Mouse (Mus musculus) heart, embryonic 14.5 days (tissue): ENCODE results near the gene Gm49340. TPM values are rescaled to one million over a fixed set of nuclear protein-coding genes. Genes with fewer than 3 reads are reported as not detected.
"Not testable (repeated sequence)": the region's sequence is repeated elsewhere in the genome, so short reads cannot be mapped to it uniquely, and the experiment has no call there.

ENCODE experiments used
- ATAC-seq: fragments of 200-750 bp; cut with Nextera tagmentation; 2 replicates; pipeline ENCODE4 v1.8.0; 2017; ENCODE audit warnings: low read depth, moderate TSS enrichment; ENCODE audit not compliant: insufficient number of reproducible peaks, insufficient read depth, low FRiP score
- H3K27ac ChIP-seq, 2 experiments: fragments of 200-500 bp in 1 of 2; fragments of 300-500 bp in 1 of 2; sonication (generic) in 1 of 2; replicated peaks in 1 of 2; 2 replicates each; pipeline ENCODE4 v1.5.1; 2012 to 2014; ENCODE audit warnings: low read depth in 2 of 2, low read length in 2 of 2, control low read depth in 1 of 2, mild to moderate bottlenecking in 1 of 2, mixed read lengths in 1 of 2; ENCODE audit not compliant: control insufficient read depth in 1 of 2, insufficient read depth in 1 of 2
- H3K27me3 ChIP-seq: fragments of 300-500 bp; sonication (generic); 2 replicates; pipeline ENCODE4 v1.6.1; 2014; ENCODE audit warnings: mild to moderate bottlenecking, low read length, control low read depth; ENCODE audit not compliant: control insufficient read depth, insufficient read depth
- H3K36me3 ChIP-seq: fragments of 300-500 bp; sonication (generic); 2 replicates; pipeline ENCODE4 v1.6.1; 2014; ENCODE audit warnings: mild to moderate bottlenecking, control low read depth, low read length, mixed read lengths; ENCODE audit not compliant: control insufficient read depth, insufficient read depth
- H3K4me1 ChIP-seq, 2 experiments: fragments of 200-500 bp in 1 of 2; fragments of 300-500 bp in 1 of 2; sonication (generic) in 1 of 2; 2 replicates each; pipeline ENCODE4 v1.6.1; 2012 to 2014; ENCODE audit warnings: low read length in 2 of 2, control low read depth in 1 of 2, mixed read lengths in 1 of 2; ENCODE audit not compliant: control insufficient read depth in 2 of 2, insufficient read depth in 2 of 2
- H3K4me2 ChIP-seq: fragments of 300-500 bp; sonication (generic); 2 replicates; pipeline ENCODE4 v1.6.1; 2014; ENCODE audit warnings: mild to moderate bottlenecking, low read length
- H3K4me3 ChIP-seq, 2 experiments: fragments of 200-500 bp in 1 of 2; fragments of 300-500 bp in 1 of 2; sonication (generic) in 1 of 2; 2 replicates each; pipeline ENCODE4 v1.5.1; 2012 to 2014; ENCODE audit warnings: low read length in 2 of 2, mild to moderate bottlenecking in 2 of 2, control low read depth in 1 of 2, low read depth in 1 of 2, moderate library complexity in 1 of 2; ENCODE audit not compliant: control insufficient read depth in 1 of 2, insufficient read depth in 1 of 2
- H3K9ac ChIP-seq: fragments of 300-500 bp; sonication (generic); 2 replicates; pipeline ENCODE4 v1.6.1; 2014; ENCODE audit warnings: mild to moderate bottlenecking, low read length
- H3K9me3 ChIP-seq: fragments of 300-500 bp; sonication (generic); 2 replicates; pipeline ENCODE4 v1.6.1; 2016; ENCODE audit warnings: low read length, control low read depth; ENCODE audit not compliant: control insufficient read depth
- WGBS: fragments of 180-500 bp; shearing (Covaris S2); extraction: QIAGEN DNeasy Blood & Tissue Kit; methylation state at CpG from one replicate; pipeline ENCODE4 v1.1.7; 2014; 5-methylcytosine and 5-hydroxymethylcytosine counted together
- polyA plus RNA-seq: library from polyadenylated mRNA; unstranded; fragments of >200 nt; fragmentation: Nextera tagmentation; extraction: Ambion mirVana; gene quantifications from 2 replicates; pipeline ENCODE4 v1.2.1, GENCODE M21; 2014

The Gm49340 gene
- polyA plus RNA-seq, 1 experiment from 2014 or later: not detected

DNA sequence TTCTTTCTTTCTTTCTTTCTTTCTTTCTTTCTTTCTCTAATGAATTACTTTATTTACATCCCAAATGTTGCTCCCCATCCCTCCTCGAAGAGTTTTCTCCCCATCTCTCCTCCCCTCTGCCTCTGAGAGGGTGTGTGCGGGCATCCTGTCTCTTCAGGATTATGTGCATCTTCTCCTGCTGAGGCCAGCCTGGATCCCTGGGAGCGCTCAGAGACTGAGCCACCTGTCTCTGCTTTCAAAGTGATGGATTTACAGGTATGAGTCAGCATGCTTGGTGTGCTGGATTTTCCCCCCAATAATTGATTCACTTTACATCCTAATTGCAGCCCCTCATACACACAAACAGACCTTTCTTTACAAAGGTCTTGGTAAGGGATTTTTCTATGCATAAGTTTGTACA is 13.6 kb upstream of the Gm49340 start:
- Histone ChIP-seq H3K4me2 (no peak overlapping the region), H3K9me3 (no peaks in the 10 kb centered on the region), H3K9ac (no peak overlapping the region), H3K4me1 (no peaks in the 10 kb centered on the region), H3K27ac (no peak overlapping the region), H3K36me3 (no peaks in the 10 kb centered on the region), H3K27me3 (no peaks in the 10 kb centered on the region), H3K4me3 (no peak overlapping the region)
- no peak for ATAC-seq
- WGBS: 49% methylated on average over 3 of the region's 3 CpGs

DNA sequence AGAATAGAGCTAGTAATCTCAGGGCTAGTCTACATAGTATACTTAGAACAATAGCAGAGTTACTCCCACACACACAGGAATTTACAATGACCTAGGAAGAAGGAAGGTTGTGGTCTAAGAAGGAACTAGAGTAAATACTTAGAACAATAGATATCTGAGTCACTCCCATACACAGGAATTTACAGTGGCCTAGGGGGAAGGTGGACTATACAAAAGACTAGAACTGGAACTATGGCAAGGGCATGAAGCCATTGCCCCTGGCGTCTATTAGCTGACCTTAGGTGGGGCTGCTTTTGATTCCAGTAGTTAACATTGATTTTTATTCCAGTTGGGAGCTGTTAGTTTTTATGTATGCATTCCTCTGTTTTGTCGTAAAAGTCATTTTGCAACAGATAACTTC is 11.0 kb upstream of the Gm49340 start:
- H3K4me1 ChIP-seq, ATAC-seq, H3K36me3 ChIP-seq, H3K27ac ChIP-seq, H3K4me2 ChIP-seq, H3K27me3 ChIP-seq, H3K4me3 ChIP-seq, H3K9me3 ChIP-seq, H3K9ac ChIP-seq: not testable (repeated sequence)
- 76% methylated on average over 2 of the region's 2 CpGs for WGBS

DNA sequence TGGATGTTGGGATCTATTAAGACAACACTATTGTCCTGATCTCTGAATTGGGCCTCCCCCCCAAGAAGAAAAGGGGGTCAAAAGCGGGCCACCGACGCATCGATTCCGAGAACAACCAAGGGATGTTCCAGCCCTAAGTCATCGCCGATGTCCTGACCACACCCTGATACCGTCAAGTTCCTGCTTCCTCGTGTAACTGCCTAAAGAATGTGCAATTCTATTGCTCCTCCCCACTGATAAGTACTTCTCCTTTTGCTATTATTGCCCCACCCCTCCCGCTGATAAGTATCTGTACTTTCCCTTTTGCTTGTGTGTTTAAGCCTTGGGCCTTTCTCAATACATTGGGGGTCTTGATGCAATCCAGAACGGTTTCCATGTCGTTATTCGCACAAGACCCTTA is 8.5 kb upstream of the Gm49340 start:
- not testable (repeated sequence) for H3K4me2 ChIP-seq, H3K27me3 ChIP-seq, H3K4me3 ChIP-seq, H3K9me3 ChIP-seq, H3K36me3 ChIP-seq, ATAC-seq, H3K27ac ChIP-seq, H3K9ac ChIP-seq, H3K4me1 ChIP-seq
- WGBS: 83% methylated on average over 13 of the region's 13 CpGs

DNA sequence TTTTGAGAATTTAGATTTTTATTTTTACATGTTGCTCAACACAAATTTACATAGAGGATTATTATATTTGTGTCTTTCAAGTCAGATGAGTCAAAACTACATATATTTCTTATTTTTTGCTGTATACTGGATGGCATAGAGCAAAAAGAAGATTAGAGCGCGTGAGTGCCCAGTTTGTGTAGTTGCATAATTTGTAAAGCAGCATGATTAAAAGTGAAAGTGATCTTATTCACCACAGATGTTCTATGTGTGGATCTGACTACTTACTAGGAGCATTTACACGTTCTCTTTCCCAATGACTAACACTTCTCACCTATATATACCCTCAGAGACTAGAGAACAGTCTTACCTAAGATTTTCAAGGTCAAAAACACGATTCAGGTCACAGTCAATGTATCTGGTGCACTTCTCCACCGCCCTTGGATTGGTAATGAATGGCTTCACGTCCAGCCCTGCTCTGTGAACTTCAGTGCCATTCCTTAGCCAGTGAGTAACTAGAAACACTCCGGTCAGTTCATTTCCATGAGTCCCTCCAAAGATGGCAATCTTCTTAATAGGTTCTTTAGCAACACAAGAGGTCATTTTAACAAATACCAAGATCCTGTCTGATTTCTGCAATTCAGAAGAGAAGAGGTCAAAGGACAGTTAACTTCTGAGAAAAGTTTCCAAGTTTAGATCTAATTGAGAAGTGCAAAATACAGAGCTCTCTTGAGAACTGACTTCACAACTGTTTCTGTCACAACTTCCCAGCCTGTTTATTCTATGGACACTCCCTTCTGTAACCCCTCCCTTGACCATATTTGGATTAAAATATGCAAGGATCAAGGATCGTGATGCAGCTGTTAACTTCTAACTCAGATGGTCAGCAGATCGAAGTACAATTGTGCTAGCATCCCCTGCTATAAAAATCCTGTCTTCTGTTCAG is 5.4 kb upstream of the Gm49340 start:
- Histone ChIP-seq H3K4me3 (no peak overlapping the region), H3K9me3 (no peaks in the 10 kb centered on the region), H3K4me2 (no peak overlapping the region), H3K36me3 (no peaks in the 10 kb centered on the region), H3K27me3 (no peaks in the 10 kb centered on the region), H3K4me1 (no peaks in the 10 kb centered on the region), H3K9ac (no peak overlapping the region), H3K27ac (no peak overlapping the region)
- WGBS: 62% methylated on average over 9 of the region's 9 CpGs
- no peak for ATAC-seq

DNA sequence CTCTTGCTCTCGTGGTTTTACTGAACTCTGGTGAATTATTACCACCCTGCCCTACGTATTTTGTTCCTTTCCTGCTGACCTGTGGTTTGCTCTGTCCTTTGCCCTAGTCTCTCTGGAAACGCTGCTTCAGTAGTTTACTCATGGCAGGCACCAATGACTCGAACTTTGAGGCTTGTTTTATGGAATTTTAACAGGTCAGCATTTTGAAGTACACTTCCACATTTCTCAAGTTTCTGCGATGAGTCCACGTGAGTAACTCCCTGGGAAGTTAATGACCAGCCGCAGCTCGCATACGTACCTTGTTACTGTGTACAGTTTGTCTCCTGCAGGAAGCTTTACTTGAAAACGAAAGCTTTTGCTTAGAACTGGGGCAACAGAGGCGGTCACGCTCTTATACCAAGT is 3.1 kb upstream of the Gm49340 start:
- H3K27me3 ChIP-seq: no peaks in the 10 kb centered on the region
- 65% methylated on average over 12 of the region's 12 CpGs for WGBS
- H3K9me3 ChIP-seq: peaks cover 3% of the 10 kb centered on the region; the same call in 1 of the 2 replicates
- no peaks in the 10 kb centered on the region for H3K4me1 ChIP-seq
- no peak for ATAC-seq
- H3K4me2 ChIP-seq: no peak overlapping the region
- H3K9ac ChIP-seq: no peak overlapping the region
- no peak overlapping the region for H3K27ac ChIP-seq
- H3K4me3 ChIP-seq: no peak overlapping the region
- no peaks in the 10 kb centered on the region for H3K36me3 ChIP-seq

DNA sequence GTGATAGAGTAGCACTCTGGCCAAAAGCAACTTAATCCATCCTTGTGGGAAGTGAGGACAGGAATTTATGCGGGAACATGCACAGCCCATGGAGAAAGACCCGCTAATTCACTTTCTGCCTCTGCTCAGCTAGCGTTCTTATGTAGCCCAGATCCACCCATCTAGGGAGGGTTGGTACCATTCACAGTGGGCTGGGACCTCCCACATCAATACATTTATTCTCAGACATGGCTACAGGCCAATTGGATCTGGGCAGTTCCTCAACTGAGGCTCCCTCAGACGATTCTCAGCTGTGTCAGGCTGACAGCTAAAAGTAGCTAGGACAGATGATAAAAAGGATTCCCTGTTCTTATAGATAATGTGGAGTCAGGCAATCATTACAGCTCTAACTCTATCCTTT is 2.2 kb upstream of the Gm49340 start:
- H3K4me1 ChIP-seq: no peaks in the 10 kb centered on the region
- H3K27ac ChIP-seq: no peak overlapping the region
- 55% methylated on average over 4 of the region's 4 CpGs for WGBS
- no peak overlapping the region for H3K4me2 ChIP-seq
- H3K9me3 ChIP-seq: peaks cover 3% of the 10 kb centered on the region; the same call in 1 of the 2 replicates
- no peak for ATAC-seq
- H3K9ac ChIP-seq: no peak overlapping the region
- H3K4me3 ChIP-seq: no peak overlapping the region
- no peaks in the 10 kb centered on the region for H3K27me3 ChIP-seq
- H3K36me3 ChIP-seq: no peaks in the 10 kb centered on the region

DNA sequence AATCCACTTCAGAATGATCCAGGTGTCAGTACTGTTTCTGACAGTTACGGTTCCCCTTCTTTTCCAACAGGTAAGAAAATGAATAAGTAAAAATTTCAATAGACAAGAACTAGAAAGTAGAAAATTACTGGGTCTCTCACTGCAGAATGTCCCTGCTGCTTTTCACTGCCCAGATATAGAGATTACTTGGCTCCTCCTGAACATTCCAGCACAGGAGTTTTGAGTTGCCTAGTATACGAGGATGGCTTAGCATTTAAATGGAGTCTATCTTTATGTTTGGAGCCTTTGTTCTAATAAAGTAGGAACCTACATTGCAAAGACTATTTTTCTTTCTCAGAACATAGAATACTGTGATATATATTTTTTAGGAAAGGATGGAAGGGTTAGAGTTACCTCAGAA is 3.8 kb downstream of the Gm49340 start:
- Histone ChIP-seq H3K36me3 (no peaks in the 10 kb centered on the region), H3K4me2 (no peak overlapping the region), H3K9ac (no peak overlapping the region), H3K27me3 (no peaks in the 10 kb centered on the region), H3K27ac (no peak overlapping the region), H3K4me1 (no peaks in the 10 kb centered on the region), H3K4me3 (no peak overlapping the region), H3K9me3 (peaks cover 3% of the 10 kb centered on the region; the same call in 1 of the 2 replicates)
- WGBS: 66% methylated on average over 2 of the region's 2 CpGs
- no peak for ATAC-seq

DNA sequence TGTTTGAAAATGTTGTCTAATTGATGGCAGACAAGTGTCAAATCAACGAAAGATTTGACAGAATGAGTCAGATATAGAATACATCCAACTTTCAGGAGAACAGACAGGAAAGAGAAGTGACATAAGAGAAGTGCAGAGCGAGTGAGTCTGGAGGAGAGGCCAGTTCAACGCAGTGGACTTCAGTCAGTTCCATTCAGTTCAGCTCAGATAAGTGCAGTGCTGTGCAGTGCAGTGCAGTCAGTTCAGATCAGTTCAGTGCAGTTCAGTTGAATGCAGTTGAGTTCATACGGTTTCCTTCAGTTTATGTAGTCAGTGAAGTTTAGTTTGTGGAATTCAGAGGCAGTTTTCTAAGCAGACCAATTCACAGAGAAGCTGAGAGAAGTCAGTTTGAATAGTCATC is 7.4 kb downstream of the Gm49340 start:
- no peak overlapping the region for H3K4me3 ChIP-seq
- no peaks in the 10 kb centered on the region for H3K36me3 ChIP-seq
- ATAC-seq: no peak
- no peak overlapping the region for H3K4me2 ChIP-seq
- no peak overlapping the region for H3K27ac ChIP-seq
- no peaks in the 10 kb centered on the region for H3K9me3 ChIP-seq
- no peak overlapping the region for H3K9ac ChIP-seq
- H3K4me1 ChIP-seq: no peaks in the 10 kb centered on the region
- WGBS: 57% methylated on average over 4 of the region's 4 CpGs
- H3K27me3 ChIP-seq: no peaks in the 10 kb centered on the region
